Mouse (Mus musculus) midbrain, embryonic 16.5 days (tissue): Measurements from ENCODE around the gene Zbtb20. TPM values are rescaled to one million over a fixed set of nuclear protein-coding genes. Genes with fewer than 3 reads are reported as not detected.

Source experiments
- ATAC-seq: fragments of 200-750 bp; cut with Nextera tagmentation; 2 replicates; pipeline ENCODE4 v1.8.0; 2017; ENCODE audit warnings: moderate TSS enrichment
- H3K27ac ChIP-seq: fragments of 300-500 bp; sonication (generic); 2 replicates; pipeline ENCODE4 v1.5.1; 2014; ENCODE audit warnings: mild to moderate bottlenecking, low read length, mixed read lengths
- H3K27me3 ChIP-seq: fragments of 300-500 bp; sonication (generic); 2 replicates; pipeline ENCODE4 v1.6.1; 2014; ENCODE audit warnings: low read depth, low read length, mixed read lengths; ENCODE audit not compliant: control insufficient read depth, insufficient read depth
- H3K36me3 ChIP-seq: fragments of 300-500 bp; sonication (generic); 2 replicates; pipeline ENCODE4 v1.6.1; 2014; ENCODE audit warnings: mild to moderate bottlenecking, low read length, moderate library complexity, mixed read lengths; ENCODE audit not compliant: control insufficient read depth, insufficient read depth
- H3K4me1 ChIP-seq: fragments of 300-500 bp; sonication (generic); 2 replicates; pipeline ENCODE4 v1.6.1; 2014; ENCODE audit warnings: mild to moderate bottlenecking, low read length, mixed read lengths; ENCODE audit not compliant: control insufficient read depth, insufficient read depth
- H3K4me2 ChIP-seq: fragments of 300-500 bp; sonication (generic); 2 replicates; pipeline ENCODE4 v1.6.1; 2014; ENCODE audit warnings: mild to moderate bottlenecking, low read length, mixed read lengths
- H3K4me3 ChIP-seq: fragments of 300-500 bp; sonication (generic); 2 replicates; pipeline ENCODE4 v1.5.1; 2014; ENCODE audit warnings: low read depth, mild to moderate bottlenecking, low read length, moderate library complexity, mixed read lengths
- H3K9ac ChIP-seq: fragments of 300-500 bp; sonication (generic); 2 replicates; pipeline ENCODE4 v1.6.1; 2014; ENCODE audit warnings: low read depth, low read length, mixed read lengths
- H3K9me3 ChIP-seq: fragments of 300-500 bp; sonication (generic); replicated peaks from 2 replicates; pipeline ENCODE4 v1.6.1; 2014; ENCODE audit warnings: mild to moderate bottlenecking, low read length, mixed read lengths; ENCODE audit not compliant: control insufficient read depth, poor library complexity, severe bottlenecking
- WGBS: fragments of 180-500 bp; shearing (Covaris S2); extraction: QIAGEN DNeasy Blood & Tissue Kit; methylation state at CpG from one replicate; pipeline ENCODE4 v1.1.7; 2014; 5-methylcytosine and 5-hydroxymethylcytosine counted together
- polyA plus RNA-seq: library from polyadenylated mRNA; unstranded; fragments of >200 nt; fragmentation: Nextera tagmentation; extraction: Ambion mirVana; gene quantifications from 2 replicates; pipeline ENCODE4 v1.2.1, GENCODE M21; 2015

The Zbtb20 gene
- polyA plus RNA-seq, 1 experiment from 2014 or later, result 60.7 TPM

- ATAC-seq, result no peak
- Histone ChIP-seq H3K4me1 (peaks cover 3% of the 10 kb centered on the region; the same call in 1 of the 2 replicates), H3K9me3 (no peaks in the 10 kb centered on the region), H3K4me3 (no peak overlapping the region), H3K9ac (no peak overlapping the region), H3K27ac (0 out of 2 replicates have a peak overlapping the region, but pooled peaks have one; percentile 10), H3K36me3 (no peaks in the 10 kb centered on the region), H3K27me3 (no peaks in the 10 kb centered on the region), H3K4me2 (no peak overlapping the region)
- 92% methylated on average over 5 of the region's 5 CpGs for WGBS
Observed at GRCm38 (mm10) chr16:43625956-43626355, 750.3 kb downstream of the Zbtb20 start.

GRCm38 (mm10) chr16:43628662-43629061 is 753.0 kb downstream of the Zbtb20 start:
- no peaks in the 10 kb centered on the region; the same call in 1 of the 2 replicates for H3K36me3 ChIP-seq
- no peak overlapping the region for H3K27ac ChIP-seq
- no peaks in the 10 kb centered on the region for H3K27me3 ChIP-seq
- no peak overlapping the region for H3K4me3 ChIP-seq
- H3K4me1 ChIP-seq, result no peaks in the 10 kb centered on the region
- 94% methylated on average over 5 of the region's 5 CpGs for WGBS
- ATAC-seq, result no peak
- no peaks in the 10 kb centered on the region for H3K9me3 ChIP-seq
- no peak overlapping the region for H3K4me2 ChIP-seq
- no peak overlapping the region for H3K9ac ChIP-seq

- Histone ChIP-seq H3K4me2 (no peak overlapping the region), H3K27ac (no peak overlapping the region), H3K9ac (no peak overlapping the region), H3K36me3 (no peaks in the 10 kb centered on the region; the same call in 1 of the 2 replicates), H3K27me3 (no peaks in the 10 kb centered on the region), H3K4me3 (no peak overlapping the region), H3K4me1 (no peaks in the 10 kb centered on the region), H3K9me3 (no peaks in the 10 kb centered on the region)
- ATAC-seq, result no peak
- WGBS, result 79% methylated on average over 2 of the region's 2 CpGs
Observed at GRCm38 (mm10) chr16:43631758-43632157, 756.1 kb downstream of the Zbtb20 start.

GRCm38 (mm10) chr16:43634037-43634436 is 758.4 kb downstream of the Zbtb20 start:
- ATAC-seq, result no peak
- H3K27me3 ChIP-seq, result no peaks in the 10 kb centered on the region
- no peak overlapping the region for H3K27ac ChIP-seq
- H3K4me1 ChIP-seq, result no peaks in the 10 kb centered on the region
- no peak overlapping the region for H3K4me3 ChIP-seq
- H3K9me3 ChIP-seq, result no peaks in the 10 kb centered on the region
- no peaks in the 10 kb centered on the region; the same call in 1 of the 2 replicates for H3K36me3 ChIP-seq
- no peak overlapping the region for H3K9ac ChIP-seq
- no peak overlapping the region for H3K4me2 ChIP-seq
- WGBS, result 94% methylated on average over 7 of the region's 7 CpGs

- Histone ChIP-seq H3K9me3 (no peaks in the 10 kb centered on the region), H3K9ac (no peak overlapping the region), H3K27ac (no peak overlapping the region), H3K4me1 (no peaks in the 10 kb centered on the region), H3K27me3 (no peaks in the 10 kb centered on the region), H3K4me3 (no peak overlapping the region), H3K4me2 (no peak overlapping the region), H3K36me3 (no peaks in the 10 kb centered on the region; the same call in 1 of the 2 replicates)
- WGBS, result 91% methylated on average over 8 of the region's 8 CpGs
- no peak for ATAC-seq
Observed at GRCm38 (mm10) chr16:43637241-43637640, 761.6 kb downstream of the Zbtb20 start.

- ATAC-seq, result no peak
- H3K9me3 ChIP-seq, result no peaks in the 10 kb centered on the region
- WGBS, result 79% methylated on average over 21 of the region's 21 CpGs
Observed at GRCm38 (mm10) chr16:43638406-43639049, 762.8 kb downstream of the Zbtb20 start.

GRCm38 (mm10) chr16:43641230-43641629 is 765.5 kb downstream of the Zbtb20 start:
- Histone ChIP-seq H3K4me1 (no peaks in the 10 kb centered on the region), H3K27ac (no peak overlapping the region), H3K27me3 (no peaks in the 10 kb centered on the region), H3K9me3 (no peaks in the 10 kb centered on the region), H3K36me3 (no peaks in the 10 kb centered on the region), H3K4me2 (no peak overlapping the region), H3K9ac (no peak overlapping the region), H3K4me3 (no peak overlapping the region)
- ATAC-seq, result no peak
- 90% methylated on average over 8 of the region's 8 CpGs for WGBS

More at GRCm38 (mm10) chr16:43638406-43639049, 762.8 kb downstream of the Zbtb20 start:
- Histone ChIP-seq H3K36me3 (no peaks in the 10 kb centered on the region; the same call in 1 of the 2 replicates), H3K27me3 (no peaks in the 10 kb centered on the region), H3K9ac (no peak overlapping the region), H3K4me2 (no peak overlapping the region), H3K4me3 (no peak overlapping the region), H3K27ac (no peak overlapping the region), H3K4me1 (no peaks in the 10 kb centered on the region)

GRCm38 (mm10) chr16:43645879-43646278 is 770.2 kb downstream of the Zbtb20 start:
- Histone ChIP-seq H3K9me3 (no peaks in the 10 kb centered on the region), H3K27me3 (no peaks in the 10 kb centered on the region), H3K9ac (no peak overlapping the region), H3K27ac (no peak overlapping the region), H3K4me1 (no peaks in the 10 kb centered on the region), H3K4me2 (no peak overlapping the region), H3K4me3 (no peak overlapping the region), H3K36me3 (no peaks in the 10 kb centered on the region)
- ATAC-seq, result no peak
- 69% methylated on average over 4 of the region's 4 CpGs for WGBS

- H3K4me1 ChIP-seq, result no peaks in the 10 kb centered on the region
- no peaks in the 10 kb centered on the region for H3K27me3 ChIP-seq
- ATAC-seq, result no peak
- H3K9me3 ChIP-seq, result no peaks in the 10 kb centered on the region
- H3K27ac ChIP-seq, result no peak overlapping the region
- no peak overlapping the region for H3K4me3 ChIP-seq
- 94% methylated on average over 3 of the region's 3 CpGs for WGBS
- H3K4me2 ChIP-seq, result no peak overlapping the region
- H3K9ac ChIP-seq, result no peak overlapping the region
- no peaks in the 10 kb centered on the region for H3K36me3 ChIP-seq
Observed at GRCm38 (mm10) chr16:43646943-43647342, 771.3 kb downstream of the Zbtb20 start.
